In genomic region chr12:98535494-98535901, GRCm38 (mm10) we compare ENCODE assay signal across 25 mouse cellular contexts. TPM values are rescaled to one million over a fixed set of nuclear protein-coding genes. Genes with fewer than 3 reads are reported as not detected.
DNase-seq lines count a peak whose midpoint lies in the region; ATAC-seq lines count a peak whose summit lies in the region.
"Had no signal": no experiment of that assay in that cellular context is flagged by ENCODE, and none has a peak within 500 bp of the region (broad histone marks: within the 10 kb centered on the region; RNA-seq: fewer than 3 reads in every experiment).

No protein-coding gene starts in this region.

- H3K4me3 ChIP-seq in forebrain, embryonic 16.5 days (replicated peaks; ENCODE audit: low read length) = no peak overlapping the region
- H3K4me3 ChIP-seq in forebrain, embryonic 10.5 days = no peak overlapping the region
- H3K4me3 ChIP-seq: embryonic facial prominence, embryonic 10.5 days; forebrain, embryonic 12.5 days; hindbrain, embryonic 15.5 days; intestine, embryonic 15.5 days; kidney, embryonic 15.5 days; neural tube, embryonic 13.5 days had no signal

- H3K27me3 ChIP-seq in forebrain, embryonic 16.5 days (replicated peaks; ENCODE audit: control insufficient read depth, insufficient read depth, low read length) = no peaks in the 10 kb centered on the region
- no peaks in the 10 kb centered on the region for H3K27me3 ChIP-seq in forebrain, embryonic 10.5 days (ENCODE audit: poor library complexity, severe bottlenecking)
- H3K27me3 ChIP-seq: forebrain, embryonic 12.5 days; hindbrain, embryonic 15.5 days; intestine, embryonic 15.5 days; kidney, embryonic 15.5 days; neural tube, embryonic 13.5 days had no signal

- no peak overlapping the region for H3K9ac ChIP-seq in forebrain, embryonic 16.5 days (replicated peaks; ENCODE audit: low read depth, low read length)
- H3K9ac ChIP-seq: forebrain, embryonic 12.5 days; hindbrain, embryonic 15.5 days; intestine, embryonic 15.5 days; kidney, embryonic 15.5 days; neural tube, embryonic 13.5 days had no signal

- intact Hi-C loops in left cerebral cortex, postnatal 10 days (cut with DNase I) = loop anchor here (5.0 kb wide), 1 partner anchor 37 kb away; no protein-coding TSS in a partner anchor
- intact Hi-C loops in left cerebral cortex, postnatal 14 days (cut with DNase I) = loop anchor here (5.0 kb wide), 1 partner anchor 37 kb away; no protein-coding TSS in a partner anchor

- no peak for DNase-seq in forebrain, embryonic 10.5 days (ENCODE audit: extremely low spot score, low spot score)
- peak; percentile 52 to 72 for DNase-seq in left cerebral cortex, adult 18-20 months (ENCODE audit: low spot score in 2 of 2)
- DNase-seq in left cerebral cortex, postnatal 10 days (ENCODE audit: extremely low spot score in 1 of 2, low spot score in 2 of 2) = no peak
- peak; percentile 58 to 59 for DNase-seq in left cerebral cortex, postnatal 14 days (ENCODE audit: low spot score in 2 of 2)
- DNase-seq in telencephalon, adult 2 months (ENCODE audit: low read depth, low spot score) = peak; percentile 87
- no peak for DNase-seq in Muller cell, postnatal 12 days (ENCODE audit: inconsistent ontology term)
- no peak for DNase-seq in heart, adult 9 months (ENCODE audit: low spot score in 2 of 2)
- DNase-seq: adrenal gland, postnatal 14 days; heart, postnatal 4 days; kidney, postnatal 4 days; lung, adult 18-20 months; lung, postnatal 14 days; midbrain, embryonic 14.5 days; thymus, adult 2 months had no signal

- H3K4me2 ChIP-seq in forebrain, embryonic 16.5 days (ENCODE audit: low read length) = no peak overlapping the region
- H3K4me2 ChIP-seq: forebrain, embryonic 12.5 days; hindbrain, embryonic 15.5 days; intestine, embryonic 15.5 days; kidney, embryonic 15.5 days; liver, embryonic 11.5 days; neural tube, embryonic 13.5 days had no signal

- H3K27ac ChIP-seq in forebrain, embryonic 16.5 days (ENCODE audit: low read length) = peak overlapping the region; percentile 53; the same call in 1 of the 2 replicates
- H3K27ac ChIP-seq in forebrain, embryonic 10.5 days = no peak overlapping the region
- H3K27ac ChIP-seq: embryonic facial prominence, embryonic 10.5 days; forebrain, embryonic 12.5 days; hindbrain, embryonic 15.5 days; intestine, embryonic 15.5 days; kidney, embryonic 15.5 days; neural tube, embryonic 13.5 days had no signal

- H3K9me3 ChIP-seq in forebrain, embryonic 16.5 days (ENCODE audit: control insufficient read depth, low read length) = no peaks in the 10 kb centered on the region
- H3K9me3 ChIP-seq in forebrain, embryonic 10.5 days = no peaks in the 10 kb centered on the region; the same call in 1 of the 2 replicates
- H3K9me3 ChIP-seq: embryonic facial prominence, embryonic 10.5 days; forebrain, embryonic 12.5 days; hindbrain, embryonic 15.5 days; intestine, embryonic 15.5 days; kidney, embryonic 15.5 days; neural tube, embryonic 13.5 days had no signal

- WGBS in forebrain, embryonic 16.5 days = 80% methylated on average over 9 of the region's 9 CpGs
- 88% methylated on average over 9 of the region's 9 CpGs for WGBS in forebrain, embryonic 10.5 days

- H3K4me1 ChIP-seq in forebrain, embryonic 16.5 days (replicated peaks; ENCODE audit: control insufficient read depth, insufficient read depth, low read length) = peaks cover 13% of the 10 kb centered on the region
- 0 out of 2 replicates have a peak, but pooled peaks cover 4% of the 10 kb centered on the region for H3K4me1 ChIP-seq in forebrain, embryonic 10.5 days
- H3K4me1 ChIP-seq: embryonic facial prominence, embryonic 10.5 days; hindbrain, embryonic 15.5 days; intestine, embryonic 15.5 days; kidney, embryonic 15.5 days had no signal

- 0 out of 2 replicates have a peak, but pooled peaks have one; percentile 39 for ATAC-seq in forebrain, embryonic 16.5 days
- ATAC-seq: intestine, embryonic 15.5 days had no signal

- H3K36me3 ChIP-seq in forebrain, embryonic 16.5 days (ENCODE audit: control insufficient read depth, insufficient read depth) = 0 out of 2 replicates have a peak, but pooled peaks cover 4% of the 10 kb centered on the region
- H3K36me3 ChIP-seq in forebrain, embryonic 10.5 days (replicated peaks) = peaks cover 10% of the 10 kb centered on the region
- H3K36me3 ChIP-seq: embryonic facial prominence, embryonic 10.5 days; G1E; hindbrain, embryonic 15.5 days; intestine, embryonic 15.5 days; kidney, embryonic 15.5 days; neural tube, embryonic 13.5 days had no signal

RNA-seq across cellular contexts. Expression of gene Kcnk10, which starts 42.6 kb away (rescaled TPM):
- 57.8 and 58.8 TPM in 2 replicates for polyA plus RNA-seq in forebrain, embryonic 16.5 days (2015; fragmentation: Nextera tagmentation; extraction: Ambion mirVana)
- polyA plus RNA-seq in forebrain, embryonic 10.5 days (2016; fragmentation: Nextera tagmentation; extraction: Ambion mirVana) = 15.8 and 18.6 TPM in 2 replicates
- 10 to 100 TPM; 15.2 to 16.2 TPM for total RNA-seq in left cerebral cortex, adult 18-20 months (2021)
- total RNA-seq in left cerebral cortex, postnatal 10 days (2021) = 10 to 100 TPM; 44.2 to 46.2 TPM
- 10 to 100 TPM; 22.8 to 26.2 TPM for total RNA-seq in left cerebral cortex, postnatal 14 days (2021)
- total RNA-seq: gastrocnemius, adult 8-10 months; heart, postnatal 4 days had no signal
- polyA plus RNA-seq: G1E; limb, embryonic 11.5 days had no signal

Comparison
In these comparisons a context has a peak if more than half of its experiments do, and no peak if none do; other contexts are left out.
1. DNase-seq: peak in left cerebral cortex, adult 18-20 months (2 of 2), left cerebral cortex, postnatal 14 days (2 of 2) and telencephalon, adult 2 months (single experiment); none in forebrain, embryonic 10.5 days (single experiment), left cerebral cortex, postnatal 10 days (0 of 2), Muller cell, postnatal 12 days (single experiment) and heart, adult 9 months (0 of 2).